Mouse (Mus musculus): Measurements from ENCODE around the gene Atp10b.

DNA sequence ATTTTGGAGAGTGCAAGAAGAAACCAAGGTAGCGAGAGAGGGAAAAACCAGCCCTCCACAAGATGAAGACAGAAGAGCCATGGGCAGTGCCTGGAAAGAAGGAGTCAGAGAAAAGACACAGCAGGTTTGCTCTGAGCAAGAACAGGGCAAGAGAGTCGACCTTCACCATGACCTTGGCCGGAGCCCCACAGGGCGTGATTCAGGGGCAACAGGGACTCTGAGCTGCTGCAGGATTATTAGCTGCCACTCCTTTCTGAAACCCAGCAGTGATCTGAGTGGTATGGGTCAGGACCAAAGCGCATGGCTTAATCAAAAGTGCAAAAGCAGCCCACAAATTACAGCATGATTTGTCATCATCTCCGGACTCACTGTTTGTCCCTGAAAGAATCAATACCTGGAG is 36.6 kb downstream of the Atp10b start:
- TF ChIP-seq CTCF (IDR thresholded peaks at IDR 0.05) = no peak
- no peak for TF ChIP-seq POLR2A (IDR thresholded peaks at IDR 0.05; ENCODE audit: insufficient read depth, low read depth, low read length)
- TF ChIP-seq EP300 (IDR thresholded peaks at IDR 0.05; ENCODE audit: insufficient read depth, low read depth, low read length) = no peak
